Mouse (Mus musculus) megakaryocyte-erythroid progenitor cell, adult 5-6 weeks (primary cell): ENCODE results near the gene Msh3. TPM values are rescaled to one million over a fixed set of nuclear protein-coding genes. Genes with fewer than 3 reads are reported as not detected.

ENCODE experiments used
- ATAC-seq: replicated peaks from 2 replicates; pipeline ENCODE4 v1.8.0; 2016; ENCODE audit warnings: mild to moderate bottlenecking, inconsistent platforms; ENCODE audit not compliant: severe bottlenecking, poor library complexity, low FRiP score, low TSS enrichment
- total RNA-seq, 2 experiments: library from RNA; stranded (forward) in 1 of 2; stranded (reverse) in 1 of 2; fragments of 200-1000, 215-1000 nt in 1 of 2; fragments of >200 nt in 1 of 2; fragmentation: Nextera tagmentation in 1 of 2; gene quantifications; 2 replicates each; pipeline ENCODE4 v1.2.3; 2014 to 2017

Msh3 gene
- total RNA-seq, 2 experiments from 2014 or later, result 56.3 to 57.2 TPM

GRCm38 (mm10) chr13:92336857-92337256 is 17.9 kb downstream of the Msh3 start:
- no peak for ATAC-seq

- no peak for ATAC-seq
Observed at GRCm38 (mm10) chr13:92332103-92332879, 22.5 kb downstream of the Msh3 start.

- ATAC-seq, result no peak
Observed at GRCm38 (mm10) chr13:92330621-92331020, 24.2 kb downstream of the Msh3 start.

- peak; percentile 59 for ATAC-seq
Observed at GRCm38 (mm10) chr13:92328000-92328399, 26.8 kb downstream of the Msh3 start.

GRCm38 (mm10) chr13:92326030-92326429 is 28.8 kb downstream of the Msh3 start:
- ATAC-seq, result no peak

GRCm38 (mm10) chr13:92320770-92321169 is 34.0 kb downstream of the Msh3 start:
- ATAC-seq, result no peak

- ATAC-seq, result no peak
Observed at GRCm38 (mm10) chr13:92314613-92315012, 40.2 kb downstream of the Msh3 start.

GRCm38 (mm10) chr13:92305680-92306079 is 49.1 kb downstream of the Msh3 start, which contains the start of gene Gm20379:
Gene Gm20379, plus strand, starts transcription at chr13:92305980.
- no peak for ATAC-seq

- no peak for ATAC-seq
Observed at GRCm38 (mm10) chr13:92304291-92304690, 50.5 kb downstream of the Msh3 start.

- no peak for ATAC-seq
Observed at GRCm38 (mm10) chr13:92303062-92303948, 51.5 kb downstream of the Msh3 start.

- no peak for ATAC-seq
Observed at GRCm38 (mm10) chr13:92302466-92302865, 52.3 kb downstream of the Msh3 start.

GRCm38 (mm10) chr13:92301754-92302153 is 53.0 kb downstream of the Msh3 start:
- ATAC-seq, result no peak

- ATAC-seq, result no peak
Observed at GRCm38 (mm10) chr13:92299522-92299921, 55.3 kb downstream of the Msh3 start.

- ATAC-seq, result no peak
Observed at GRCm38 (mm10) chr13:92297021-92297420, 57.8 kb downstream of the Msh3 start.

- no peak for ATAC-seq
Observed at GRCm38 (mm10) chr13:92296490-92296889, 58.3 kb downstream of the Msh3 start.

- no peak for ATAC-seq
Observed at GRCm38 (mm10) chr13:92293883-92294282, 60.9 kb downstream of the Msh3 start.

GRCm38 (mm10) chr13:92291605-92292004 is 63.2 kb downstream of the Msh3 start:
- ATAC-seq, result no peak

- no peak for ATAC-seq
Observed at GRCm38 (mm10) chr13:92277027-92277426, 77.8 kb downstream of the Msh3 start.

- ATAC-seq, result no peak
Observed at GRCm38 (mm10) chr13:92275292-92275691, 79.5 kb downstream of the Msh3 start.
